Mouse (Mus musculus) spleen, postnatal 14 days (tissue): ENCODE data around the gene Rrp7a.
A peak's percentile ranks its signal among the peaks of the same experiment; 100 is the strongest.

ENCODE experiments used
- DNase-seq, 2 experiments: peaks; one replicate each; pipeline ENCODE4 v3.0.0; 2021 to 2022; ENCODE audit warnings: low spot score in 2 of 2

Gene Rrp7a

DNA sequence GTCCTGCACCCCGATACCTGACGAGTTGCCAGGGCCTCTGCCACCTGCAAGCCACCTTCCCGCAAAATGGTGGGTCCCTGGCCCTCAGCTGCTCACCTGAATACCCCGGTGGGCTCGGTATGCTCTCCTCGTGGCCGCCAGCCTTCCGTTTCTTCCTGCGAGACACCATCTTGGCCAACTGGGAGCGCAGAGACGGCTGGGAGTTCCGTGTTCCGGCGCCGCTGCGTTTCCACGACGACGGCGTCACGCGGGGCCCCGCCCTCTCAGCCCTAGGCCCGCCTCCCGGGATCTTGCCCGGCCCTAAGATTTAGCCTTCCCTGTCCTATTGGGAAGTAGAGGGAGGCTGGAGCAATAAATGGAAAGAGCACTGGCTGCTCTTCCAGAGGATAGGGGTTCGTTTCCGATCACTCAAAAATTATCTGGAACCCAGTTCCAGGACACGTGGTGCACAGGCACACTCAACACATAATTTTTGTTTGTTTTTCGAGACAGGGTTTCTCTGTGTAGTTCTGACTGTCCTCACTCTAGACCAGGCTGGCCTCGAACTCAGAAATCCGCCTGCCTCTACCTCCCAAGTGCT, at the start of gene Rrp7a:
Rrp7a (minus strand) TSS at position 236 of the 580 bp plus-strand sequence.
- peak; percentile 72 to 84 for DNase-seq

DNA sequence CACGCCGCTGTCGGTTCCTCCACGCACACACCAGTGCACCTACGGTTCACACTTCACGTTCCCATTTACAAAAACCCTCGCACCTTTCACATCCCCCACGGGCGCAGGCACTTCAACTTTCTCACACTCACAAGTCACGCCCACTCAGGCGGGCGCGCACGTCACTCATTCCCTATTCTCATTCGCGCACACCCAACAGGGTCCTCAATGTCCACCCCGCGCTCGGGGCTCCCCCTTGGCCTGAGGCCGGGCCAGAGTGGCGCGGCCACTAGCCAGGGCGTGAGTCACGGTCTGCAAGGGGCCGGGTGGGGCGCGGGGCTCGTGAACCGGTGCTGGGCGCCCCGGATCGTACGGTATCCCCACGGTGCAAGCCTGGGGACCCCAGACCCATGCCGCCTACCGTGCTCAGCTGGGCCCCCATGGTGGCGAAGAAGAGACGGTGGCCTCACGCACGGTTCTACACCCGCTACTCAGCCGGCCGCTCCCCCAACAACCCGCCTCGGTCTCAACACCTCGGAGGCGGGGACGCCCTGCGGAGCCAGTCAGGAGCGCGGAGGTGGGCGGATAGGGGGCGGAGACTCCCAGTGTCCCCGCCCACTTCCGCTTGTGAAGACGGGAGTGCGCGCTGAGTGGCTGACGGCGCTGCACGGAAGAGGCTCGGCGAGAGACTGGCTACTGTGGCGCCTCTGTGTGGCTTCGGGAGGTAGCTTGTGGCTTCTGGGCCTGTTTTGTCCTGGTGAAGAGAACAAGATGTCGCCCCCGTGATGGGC, 49.3 kb upstream of the Rrp7a start:
- DNase-seq: peak; percentile 94 to 95

DNA sequence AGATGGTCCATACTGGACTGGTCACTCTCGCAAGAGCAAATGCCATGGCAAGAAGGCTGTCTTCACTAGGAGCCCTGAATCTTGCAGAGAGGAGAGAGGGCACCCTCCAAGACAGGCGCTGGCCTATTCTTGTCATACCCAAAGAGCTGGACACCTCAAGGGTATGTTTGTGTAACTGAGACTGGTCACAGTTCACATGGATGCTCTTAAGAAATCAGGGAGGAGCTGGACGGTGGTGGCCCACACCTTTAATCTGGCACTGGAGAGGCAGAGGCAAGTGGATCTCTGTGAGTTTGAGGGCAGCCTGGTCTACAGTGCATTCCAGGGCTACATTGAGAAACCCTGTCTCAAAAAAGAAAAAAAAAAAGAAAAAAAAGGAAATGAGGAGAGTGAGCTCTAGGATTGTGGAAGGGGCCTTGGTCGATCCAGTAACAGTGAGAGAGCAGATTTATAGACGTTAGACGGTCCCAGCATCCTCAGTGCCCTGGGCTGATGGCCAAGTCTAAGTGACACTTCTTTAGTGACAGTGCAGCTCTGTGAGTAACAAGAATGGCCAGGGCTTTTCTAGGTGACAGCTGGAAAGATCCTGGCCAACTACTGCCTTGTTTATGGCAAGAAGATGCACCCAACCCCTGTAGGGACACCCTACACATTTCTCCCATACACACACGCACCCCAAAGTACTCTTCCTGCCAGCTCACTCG, 48.5 kb upstream of the Rrp7a start:
- no peak for DNase-seq

DNA sequence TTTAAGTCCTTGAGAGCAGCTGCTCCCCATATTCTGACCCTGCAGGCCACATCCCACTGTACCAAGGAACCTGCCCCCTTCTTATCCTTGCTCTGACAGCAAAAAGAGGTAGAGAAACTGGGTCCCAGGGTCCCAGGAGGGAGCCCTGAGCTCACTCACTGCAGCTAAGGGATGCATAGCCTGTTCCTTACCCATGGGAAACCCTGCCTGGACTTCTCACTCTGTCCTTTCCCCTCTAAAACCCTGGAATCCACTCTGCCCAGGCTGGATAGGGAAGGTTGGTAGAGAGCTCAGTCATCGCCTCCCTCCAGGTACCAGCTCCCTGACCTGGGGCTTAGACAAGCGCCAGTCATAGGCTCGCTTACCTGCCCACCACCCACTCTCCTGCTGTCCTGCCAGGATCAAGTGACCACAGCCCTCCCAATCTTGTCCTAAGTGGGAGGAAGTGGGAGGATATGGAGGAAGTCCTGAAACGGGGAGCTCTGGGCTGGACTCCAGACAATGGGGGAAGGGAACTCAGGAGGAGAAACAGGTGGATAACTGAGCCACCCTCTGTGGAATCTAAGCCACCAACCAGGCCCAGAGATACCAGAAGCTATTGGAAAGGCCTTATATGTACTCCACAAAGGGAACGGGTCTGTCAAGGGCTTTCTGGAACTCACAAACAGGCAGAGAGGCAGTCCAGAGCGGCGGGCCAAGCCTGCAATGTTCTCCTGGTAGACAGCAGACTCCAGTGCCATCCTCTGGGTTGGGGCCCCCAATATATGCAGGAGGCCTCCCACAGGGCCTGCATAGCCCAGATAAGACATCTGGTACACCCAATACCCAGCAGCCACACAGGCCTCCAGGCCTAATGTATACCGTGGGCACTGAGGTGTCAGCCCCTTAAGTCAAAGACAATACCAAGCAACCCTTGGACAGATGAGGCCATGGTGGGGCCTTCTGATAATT, 47.4 kb upstream of the Rrp7a start:
- DNase-seq: peak; percentile 41 to 54

DNA sequence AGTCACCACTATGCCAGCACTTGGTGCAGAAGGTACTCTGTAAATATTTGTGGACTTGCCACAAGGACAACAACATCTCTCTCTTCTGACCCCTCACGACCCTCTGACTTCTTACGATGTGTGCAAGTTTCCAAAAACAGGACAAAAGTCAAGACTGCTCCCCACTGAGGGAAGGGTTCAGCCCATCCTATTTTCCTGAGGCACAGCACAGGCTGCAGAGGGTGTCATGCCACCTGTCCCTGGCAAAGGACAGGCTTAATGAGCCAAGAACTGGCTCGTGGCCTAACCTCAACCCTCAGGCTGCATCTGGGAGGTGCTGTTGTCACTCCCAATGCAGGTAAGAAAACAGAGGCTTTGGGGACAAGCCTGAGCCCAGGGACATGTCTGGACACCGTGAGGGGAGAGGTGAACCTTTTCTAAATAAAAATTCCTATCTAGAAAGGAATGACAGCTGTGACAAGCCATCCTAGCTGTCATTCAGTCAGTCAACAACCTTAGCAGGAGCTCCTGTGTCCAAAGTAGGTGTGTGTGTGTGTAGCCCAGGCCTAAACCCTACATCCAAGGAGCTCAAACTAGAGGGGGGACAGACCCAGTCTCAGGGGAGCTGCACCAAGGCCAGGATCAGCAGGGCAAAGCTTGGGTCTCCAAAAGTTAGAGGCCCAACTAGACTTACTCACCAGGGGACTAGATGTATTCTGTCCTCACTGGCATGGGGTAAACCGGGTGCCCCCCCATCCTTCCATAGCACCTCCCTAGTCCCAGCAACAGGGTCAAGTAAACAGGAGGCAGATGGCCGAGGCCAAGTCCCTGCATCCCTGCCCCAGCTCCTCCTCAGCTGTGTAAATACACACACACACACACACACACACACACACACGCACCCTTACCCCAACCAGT, 46.5 kb upstream of the Rrp7a start:
- no peak for DNase-seq

DNA sequence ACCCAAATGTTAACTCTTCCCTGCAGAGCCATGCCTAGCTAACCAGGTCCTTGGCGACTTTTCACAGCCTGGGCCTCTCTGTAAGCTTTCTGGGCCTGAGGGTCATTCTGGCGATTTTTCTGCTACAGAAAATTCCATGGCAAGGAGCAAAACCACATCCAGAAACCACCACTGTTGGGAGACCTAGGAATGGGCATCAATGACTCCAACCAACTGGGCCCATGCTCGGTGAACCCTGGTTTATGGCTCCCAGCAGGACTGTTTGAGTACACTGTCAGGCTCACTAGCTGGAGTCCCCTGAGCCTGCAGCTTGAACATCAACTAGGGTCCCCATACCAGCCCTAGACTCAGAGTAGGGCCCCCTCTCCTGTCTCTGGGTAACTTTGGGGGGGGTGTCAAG, 45.7 kb upstream of the Rrp7a start:
- DNase-seq: no peak

DNA sequence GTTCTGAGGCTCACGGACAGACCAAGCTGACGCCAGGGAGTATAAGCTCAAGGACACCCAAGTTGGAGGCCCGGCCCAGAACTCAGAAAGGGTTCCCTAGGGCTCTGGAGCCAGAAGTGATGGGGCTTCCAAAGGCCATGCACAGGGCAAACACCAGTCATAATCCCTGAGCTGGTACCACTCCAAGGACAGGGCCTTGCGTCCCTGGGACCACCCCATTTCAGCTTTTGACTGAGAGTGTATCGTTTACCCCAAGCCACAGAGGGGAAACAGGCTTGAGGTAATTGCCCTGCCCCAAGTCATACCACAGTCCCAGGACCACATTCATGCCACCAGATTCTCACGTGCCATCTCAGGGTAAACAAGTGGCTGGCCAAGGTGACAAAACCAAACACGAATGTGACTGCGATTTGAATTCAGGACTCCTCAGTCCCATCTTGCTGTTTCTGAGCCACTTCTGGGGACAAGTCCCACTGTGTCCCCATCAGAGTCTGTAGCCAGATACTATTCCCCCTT, 45.0 kb upstream of the Rrp7a start:
- DNase-seq: no peak

DNA sequence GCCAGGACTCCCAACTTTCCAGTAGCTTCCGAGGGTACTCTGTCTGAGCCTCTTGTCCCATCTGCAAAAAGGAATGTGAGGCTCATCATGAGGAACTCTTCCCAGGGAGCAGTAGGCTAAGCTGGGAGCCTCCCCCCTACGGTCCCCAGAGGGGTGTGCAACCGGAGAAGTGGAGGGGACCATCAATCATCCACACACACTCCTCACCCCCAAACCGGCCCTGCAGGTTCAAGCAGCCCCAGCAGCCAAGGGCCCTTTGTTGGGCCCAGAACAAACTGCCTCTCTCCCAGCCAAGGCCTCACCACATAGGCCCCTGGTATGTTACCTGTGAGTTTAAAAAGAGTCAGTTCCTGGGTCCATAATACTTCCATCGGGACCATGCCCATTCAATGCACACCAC, 44.5 kb upstream of the Rrp7a start:
- DNase-seq: no peak

DNA sequence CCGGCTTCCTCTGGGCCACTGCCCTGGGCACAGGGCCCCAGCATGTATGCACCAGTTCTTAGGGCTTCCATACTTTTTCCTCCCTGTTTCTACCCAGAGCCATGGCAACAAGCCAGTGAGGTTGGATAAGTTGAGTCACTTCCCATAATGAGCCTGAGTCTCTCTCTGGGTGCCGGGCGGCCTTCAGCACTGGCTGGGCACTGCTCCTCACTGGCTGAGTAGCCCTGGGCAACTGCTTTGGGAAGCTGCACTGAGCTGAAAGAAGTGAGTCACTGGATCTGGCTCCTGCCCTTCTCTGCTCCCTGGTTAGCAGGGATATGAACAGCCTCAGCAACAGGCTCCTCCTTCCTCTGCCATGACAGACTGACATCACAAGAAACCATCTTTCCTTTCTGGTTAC, 44.0 kb upstream of the Rrp7a start:
- DNase-seq: no peak

DNA sequence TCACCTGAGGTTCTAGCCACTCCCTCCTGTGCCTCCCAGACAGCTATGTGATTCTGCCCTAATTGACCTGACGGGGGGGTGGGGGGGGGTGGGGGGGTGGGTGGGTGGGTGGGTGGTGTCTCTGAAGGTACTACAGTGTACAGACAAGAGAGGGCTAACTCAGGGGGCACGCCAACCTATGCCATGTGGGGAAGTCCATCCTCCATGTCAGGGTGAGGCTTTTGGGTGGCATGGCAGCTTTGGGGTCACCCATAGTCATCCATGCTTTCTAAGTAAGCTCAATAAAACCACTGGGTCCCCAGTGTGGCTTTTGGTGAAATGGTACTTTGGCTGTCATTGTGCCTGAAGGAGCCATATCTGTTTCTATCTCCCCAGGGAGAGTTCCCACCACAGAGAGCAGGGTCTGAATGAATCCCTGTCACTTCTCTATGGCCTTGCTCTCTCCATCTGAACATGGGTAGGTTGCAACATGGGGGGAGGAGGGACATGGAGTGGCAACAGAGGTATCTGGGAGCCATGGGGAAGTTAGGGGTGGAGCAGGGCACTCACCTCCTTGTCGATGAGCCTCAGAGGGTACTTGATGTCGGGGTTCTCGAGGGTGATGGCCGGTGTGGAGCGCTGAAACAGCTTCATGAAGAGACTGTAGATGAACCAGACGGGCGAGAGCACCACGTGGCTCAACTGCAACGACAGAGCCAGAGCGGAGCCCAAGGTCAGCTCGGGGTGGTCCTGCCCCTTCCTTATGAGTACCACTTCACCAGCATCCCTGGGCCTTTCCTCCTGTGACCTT, 43.1 kb upstream of the Rrp7a start:
- no peak for DNase-seq

DNA sequence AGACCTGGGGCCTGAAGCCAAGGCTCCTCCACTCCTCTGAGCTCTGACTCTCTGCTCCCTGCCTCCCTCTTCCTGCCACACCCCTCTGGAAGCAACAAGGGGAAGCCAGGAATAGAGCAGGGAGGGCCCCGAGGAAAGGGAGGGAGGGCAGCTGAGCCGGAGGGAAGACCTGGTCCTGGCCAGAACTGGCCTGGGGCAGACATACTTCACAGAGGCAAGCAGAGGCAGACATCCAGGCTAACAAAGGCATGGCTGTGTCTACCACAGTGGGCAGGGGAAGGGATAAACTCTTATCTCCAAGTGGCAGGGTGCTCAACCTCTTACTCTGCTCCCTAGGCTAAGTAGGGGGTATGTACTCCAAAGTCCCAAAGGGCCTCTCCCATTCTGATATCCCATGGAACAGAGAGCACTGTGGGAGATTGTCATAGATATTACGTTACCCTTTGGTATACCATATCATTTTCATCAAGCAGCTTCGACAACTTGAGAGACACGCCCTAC, 42.4 kb upstream of the Rrp7a start:
- DNase-seq: no peak

DNA sequence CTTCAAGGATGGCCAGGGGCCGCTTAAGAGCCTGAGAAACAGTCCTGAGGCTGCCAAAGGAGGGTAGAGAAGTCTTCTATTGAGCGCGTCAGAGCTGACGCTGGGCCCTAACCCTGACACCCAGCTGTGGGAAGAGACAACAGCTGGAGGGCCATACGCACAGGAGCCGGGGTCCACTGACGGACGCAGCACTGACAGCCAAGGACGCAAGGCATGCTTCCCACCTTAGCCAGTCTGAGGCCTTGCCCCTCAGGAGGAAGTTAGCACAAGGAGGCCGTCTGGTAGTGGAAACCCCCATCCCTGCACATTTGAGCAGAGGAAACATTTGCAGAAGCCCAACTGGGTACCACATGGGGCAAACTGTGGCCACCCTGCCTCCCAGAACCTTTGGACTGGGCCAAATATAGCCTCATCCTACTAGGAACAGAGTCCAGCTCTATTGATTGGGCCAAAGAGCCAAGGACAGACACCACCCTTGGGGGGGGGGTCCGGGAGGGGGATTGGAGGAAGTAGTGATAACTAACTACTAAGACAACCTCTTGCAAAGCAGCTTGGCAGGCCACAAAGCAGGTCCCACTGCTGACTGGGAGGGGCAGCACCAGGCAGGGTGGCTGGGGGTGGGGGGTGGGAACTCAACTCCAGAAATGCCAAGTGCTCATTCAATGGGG, 40.4 kb upstream of the Rrp7a start:
- no peak for DNase-seq

DNA sequence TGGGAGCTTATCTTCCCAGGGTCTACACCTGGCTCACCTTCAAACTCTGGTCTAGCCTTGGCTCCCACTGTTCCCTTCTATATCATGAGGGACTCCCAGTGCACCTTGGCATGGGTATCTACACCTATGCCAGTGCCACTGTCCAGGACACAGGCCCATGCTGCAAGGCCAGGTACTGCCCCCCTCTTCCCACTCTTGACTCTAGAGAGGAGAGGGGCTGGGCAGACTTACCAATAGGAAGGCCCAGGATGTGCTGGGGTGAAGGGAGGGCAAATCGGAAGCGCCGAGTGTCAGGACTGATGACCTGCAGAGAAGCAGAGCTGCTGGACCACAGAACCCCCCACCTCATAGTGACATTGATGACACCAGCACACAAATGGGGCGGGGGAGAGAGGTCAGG, 39.4 kb upstream of the Rrp7a start:
- DNase-seq: no peak

DNA sequence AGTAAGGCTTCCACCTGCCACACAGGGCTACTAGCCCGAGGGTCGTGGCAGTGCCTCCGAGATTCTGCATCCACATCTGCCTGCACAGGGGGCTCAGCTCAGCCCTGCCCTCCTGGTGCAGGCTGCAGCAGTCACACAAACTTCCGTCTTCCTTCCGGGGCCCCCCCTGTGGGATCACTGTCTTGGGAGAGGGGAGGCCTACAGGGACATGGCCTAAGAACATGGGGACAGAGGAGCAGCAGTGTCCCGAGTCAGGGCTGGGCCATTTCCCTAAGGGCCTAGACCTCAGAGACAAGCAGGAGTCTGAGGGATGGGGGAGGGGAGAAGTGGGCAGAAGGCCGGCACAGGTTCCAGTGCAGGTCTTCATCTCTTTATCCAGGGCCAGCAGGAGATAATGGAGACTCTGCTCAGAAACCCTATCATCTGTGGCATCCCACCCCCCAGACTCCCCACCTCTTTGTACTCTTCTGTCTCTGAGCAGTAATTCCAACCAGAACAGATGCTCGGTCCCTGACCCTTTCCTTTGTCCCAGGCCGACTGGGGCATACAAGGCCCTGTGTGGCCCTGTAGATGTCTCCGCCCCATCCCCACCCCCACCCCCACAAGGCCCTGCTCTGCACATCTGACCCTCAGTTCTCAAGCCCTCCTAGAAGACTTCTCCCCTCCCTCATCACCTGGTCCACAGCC, 38.6 kb upstream of the Rrp7a start:
- DNase-seq: no peak

DNA sequence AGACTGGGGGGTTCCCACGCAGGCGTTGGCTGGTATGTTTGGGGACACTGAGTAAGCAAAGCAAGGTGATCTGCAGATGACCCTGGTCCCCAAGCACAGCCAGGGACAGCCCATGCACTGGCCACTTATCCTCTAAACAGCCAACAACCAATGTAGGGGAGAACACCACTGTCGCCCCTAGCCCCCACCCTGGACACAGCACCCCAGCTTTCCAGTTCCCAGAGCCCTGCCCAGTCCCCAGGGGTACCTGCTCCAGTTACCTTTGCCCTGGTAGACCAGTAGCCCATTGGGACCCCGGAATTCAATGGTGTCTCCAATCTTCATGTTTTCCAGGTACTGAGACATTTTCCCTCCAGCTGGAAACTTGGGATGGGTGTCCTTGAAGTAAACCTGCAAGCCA, 38.0 kb upstream of the Rrp7a start:
- no peak for DNase-seq

DNA sequence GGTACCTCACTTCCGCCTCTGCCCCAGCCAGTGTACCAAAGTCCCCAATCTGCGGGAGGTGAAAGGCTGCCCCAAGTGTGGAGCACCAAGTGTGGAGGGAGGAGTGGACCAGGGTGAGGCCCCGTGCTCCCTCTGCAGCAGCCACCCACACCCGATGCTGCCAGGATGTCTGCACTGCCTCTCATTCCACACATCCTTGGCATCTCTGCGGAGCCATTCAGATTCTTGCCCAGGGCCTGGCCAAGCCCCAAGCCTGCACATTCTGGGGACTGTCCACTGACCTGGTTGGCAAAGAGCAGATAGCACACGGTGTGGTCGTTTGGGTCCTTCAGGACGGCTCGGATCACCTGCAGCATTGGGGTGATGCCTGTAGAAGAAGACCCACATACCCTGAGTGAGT, 37.2 kb upstream of the Rrp7a start:
- DNase-seq: no peak

DNA sequence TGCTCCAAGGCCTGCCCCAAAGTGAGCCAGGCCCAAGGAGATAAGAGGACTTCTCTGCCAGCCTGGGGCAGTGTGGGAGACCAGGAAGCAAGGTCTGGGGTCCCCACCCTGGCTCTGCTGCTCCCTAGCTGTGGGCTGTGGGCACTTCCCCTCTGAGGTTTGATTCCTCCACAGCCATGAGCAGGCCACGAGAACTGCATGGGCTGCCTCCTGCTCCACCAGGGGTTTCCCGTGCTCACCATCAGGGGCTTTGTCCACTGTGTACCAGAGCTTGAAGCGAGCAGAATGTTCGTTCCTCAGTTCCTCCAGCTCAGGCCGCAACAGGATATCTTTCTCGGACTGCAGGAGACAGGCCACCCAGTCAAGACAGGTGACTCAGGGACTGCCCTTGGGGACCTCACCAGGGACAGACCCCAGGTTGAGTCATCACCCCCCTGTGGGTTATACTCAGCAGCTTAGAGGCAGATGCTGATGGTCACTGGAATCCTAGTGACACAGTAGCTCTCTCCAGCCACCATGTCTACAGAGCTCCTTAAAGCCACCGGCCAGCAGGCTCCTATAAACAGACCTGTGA, 36.1 kb upstream of the Rrp7a start:
- no peak for DNase-seq

DNA sequence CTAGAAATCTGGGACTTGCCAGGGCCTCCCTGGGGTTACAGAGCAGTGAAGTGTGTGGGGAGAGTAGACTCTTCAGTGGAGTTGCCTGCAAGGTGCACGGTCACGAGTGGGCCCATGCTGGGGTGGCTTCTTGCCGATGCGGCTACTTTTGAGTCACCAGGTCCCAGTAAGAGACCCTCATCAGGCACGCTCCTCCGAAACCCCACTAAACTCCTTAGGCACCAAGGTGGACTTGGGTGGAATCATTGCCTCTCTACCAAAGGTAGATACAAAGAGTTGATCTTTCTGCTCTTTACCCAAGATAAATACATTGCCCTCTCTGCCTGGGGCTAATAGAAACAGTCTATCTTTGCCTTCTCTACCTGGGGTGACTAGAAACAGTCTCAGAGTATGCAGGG, 35.1 kb upstream of the Rrp7a start:
- DNase-seq: no peak
